Mouse (Mus musculus) hindbrain, embryonic 14.5 days (tissue): ENCODE data around the gene Palmd. TPM values are rescaled to one million over a fixed set of nuclear protein-coding genes. Genes with fewer than 3 reads are reported as not detected.

Experiments
- ATAC-seq: fragments of 200-750 bp; cut with Nextera tagmentation; 2 replicates; pipeline ENCODE4 v1.8.0; 2017; ENCODE audit warnings: moderate number of reproducible peaks, mild to moderate bottlenecking, moderate TSS enrichment, moderate library complexity; ENCODE audit not compliant: low FRiP score
- DNase-seq: peaks from one replicate; pipeline ENCODE4 v3.0.0-alpha.2; 2015; ENCODE audit warnings: low spot score
- H3K27ac ChIP-seq: fragments of 300-500 bp; sonication (generic); 2 replicates; pipeline ENCODE4 v1.5.1; 2014; ENCODE audit warnings: mild to moderate bottlenecking, moderate library complexity
- H3K27me3 ChIP-seq: fragments of 300-500 bp; sonication (generic); 2 replicates; pipeline ENCODE4 v1.6.1; 2014; ENCODE audit warnings: mild to moderate bottlenecking, low read length, mixed read lengths; ENCODE audit not compliant: control insufficient read depth, insufficient read depth
- H3K36me3 ChIP-seq: fragments of 300-500 bp; sonication (generic); replicated peaks from 2 replicates; pipeline ENCODE4 v1.6.1; 2014; ENCODE audit not compliant: control insufficient read depth, insufficient read depth
- H3K4me1 ChIP-seq: fragments of 300-500 bp; sonication (generic); replicated peaks from 2 replicates; pipeline ENCODE4 v1.6.1; 2014; ENCODE audit warnings: antibody characterized with exemption, low read length, mixed read lengths; ENCODE audit not compliant: control insufficient read depth, insufficient read depth
- H3K4me2 ChIP-seq: fragments of 300-500 bp; sonication (generic); replicated peaks from 2 replicates; pipeline ENCODE4 v1.6.1; 2014; ENCODE audit warnings: mild to moderate bottlenecking, moderate library complexity
- H3K4me3 ChIP-seq: fragments of 300-500 bp; sonication (generic); replicated peaks from 2 replicates; pipeline ENCODE4 v1.5.1; 2014; ENCODE audit warnings: mild to moderate bottlenecking, low read length
- H3K9ac ChIP-seq: fragments of 300-500 bp; sonication (generic); 2 replicates; pipeline ENCODE4 v1.6.1; 2014
- H3K9me3 ChIP-seq: fragments of 300-500 bp; sonication (generic); 2 replicates; pipeline ENCODE4 v1.6.1; 2016; ENCODE audit warnings: low read length; ENCODE audit not compliant: control insufficient read depth
- WGBS: fragments of 180-500 bp; shearing (Covaris S2); extraction: QIAGEN DNeasy Blood & Tissue Kit; methylation state at CpG from one replicate; pipeline ENCODE4 v1.1.7; 2014; 5-methylcytosine and 5-hydroxymethylcytosine counted together
- polyA plus RNA-seq: library from polyadenylated mRNA; unstranded; fragments of >200 nt; fragmentation: Nextera tagmentation; extraction: Ambion mirVana; gene quantifications from 2 replicates; pipeline ENCODE4 v1.2.1, GENCODE M21; 2014

Palmd gene
- polyA plus RNA-seq, 1 experiment from 2014 or later = 9.5 TPM

- 87% methylated on average over 12 of the region's 12 CpGs for WGBS
- Histone ChIP-seq H3K9ac (no peak overlapping the region), H3K27ac (no peak overlapping the region), H3K27me3 (no peaks in the 10 kb centered on the region), H3K9me3 (no peaks in the 10 kb centered on the region), H3K4me1 (no peaks in the 10 kb centered on the region), H3K36me3 (no peaks in the 10 kb centered on the region), H3K4me3 (no peak overlapping the region), H3K4me2 (no peak overlapping the region)
- ATAC-seq (no peak), DNase-seq (no peak)
Measured at GRCm38 (mm10) chr3:116923042-116923441, 45.7 kb downstream of the Palmd start.

- 95% methylated on average over 3 of the region's 3 CpGs for WGBS
- no peak overlapping the region for H3K4me3 ChIP-seq
Measured at GRCm38 (mm10) chr3:116921535-116921934, 47.3 kb downstream of the Palmd start.

GRCm38 (mm10) chr3:116917016-116917415 lies 51.8 kb downstream of the Palmd start:
- Histone ChIP-seq H3K27ac (no peak overlapping the region), H3K27me3 (no peaks in the 10 kb centered on the region), H3K9ac (no peak overlapping the region), H3K36me3 (no peaks in the 10 kb centered on the region), H3K4me1 (no peaks in the 10 kb centered on the region), H3K4me3 (no peak overlapping the region), H3K9me3 (no peaks in the 10 kb centered on the region), H3K4me2 (no peak overlapping the region)
- ATAC-seq = no peak
- WGBS = 93% methylated on average over 4 of the region's 4 CpGs
- DNase-seq = no peak

More at GRCm38 (mm10) chr3:116921535-116921934, 47.3 kb downstream of the Palmd start:
- DNase-seq = no peak
- Histone ChIP-seq H3K27ac (no peak overlapping the region), H3K4me2 (no peak overlapping the region), H3K4me1 (no peaks in the 10 kb centered on the region), H3K9me3 (no peaks in the 10 kb centered on the region), H3K27me3 (no peaks in the 10 kb centered on the region), H3K36me3 (no peaks in the 10 kb centered on the region), H3K9ac (no peak overlapping the region)
- ATAC-seq = no peak

- Histone ChIP-seq H3K27ac (no peak overlapping the region), H3K9ac (no peak overlapping the region), H3K4me1 (no peaks in the 10 kb centered on the region), H3K36me3 (no peaks in the 10 kb centered on the region), H3K27me3 (no peaks in the 10 kb centered on the region), H3K4me2 (no peak overlapping the region), H3K9me3 (no peaks in the 10 kb centered on the region), H3K4me3 (no peak overlapping the region)
- ATAC-seq (no peak), DNase-seq (no peak)
- WGBS = 85% methylated on average over 3 of the region's 3 CpGs
Measured at GRCm38 (mm10) chr3:116914931-116915330, 53.9 kb downstream of the Palmd start.

GRCm38 (mm10) chr3:116914374-116914773 lies 54.4 kb downstream of the Palmd start:
- Histone ChIP-seq H3K4me3 (no peak overlapping the region), H3K27ac (no peak overlapping the region), H3K36me3 (no peaks in the 10 kb centered on the region), H3K4me1 (no peaks in the 10 kb centered on the region), H3K27me3 (no peaks in the 10 kb centered on the region), H3K4me2 (no peak overlapping the region), H3K9ac (no peak overlapping the region), H3K9me3 (no peaks in the 10 kb centered on the region)
- DNase-seq (no peak), ATAC-seq (no peak)
- 92% methylated on average over 6 of the region's 6 CpGs for WGBS

DNA sequence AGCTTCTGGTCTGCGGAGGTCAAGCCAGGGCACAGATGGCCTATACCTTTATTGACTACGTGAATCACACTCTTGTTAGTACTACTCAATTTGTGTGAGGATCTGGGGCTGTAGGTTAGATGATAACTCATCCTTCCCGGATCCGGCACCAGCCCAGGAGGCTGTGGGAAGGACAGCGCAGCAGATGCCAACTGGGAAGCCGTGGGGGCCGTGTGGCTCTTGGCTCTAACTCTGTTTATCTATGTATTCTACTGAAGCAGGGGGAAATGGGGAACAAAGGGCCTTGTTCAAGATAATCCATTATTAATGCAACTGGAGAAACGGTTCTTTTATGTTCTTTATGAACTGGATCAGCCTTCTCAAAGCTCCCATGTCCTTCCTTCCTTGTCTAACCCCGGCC lies 62.2 kb downstream of the Palmd start:
- ATAC-seq (no peak), DNase-seq (no peak)
- no peaks in the 10 kb centered on the region for H3K4me1 ChIP-seq
- no peaks in the 10 kb centered on the region for H3K27me3 ChIP-seq
- H3K36me3 ChIP-seq = no peaks in the 10 kb centered on the region
- H3K27ac ChIP-seq = no peak overlapping the region
- 62% methylated on average over 9 of the region's 9 CpGs for WGBS
- H3K9ac ChIP-seq = no peak overlapping the region
- H3K4me2 ChIP-seq = no peak overlapping the region
- H3K9me3 ChIP-seq = no peaks in the 10 kb centered on the region
- no peak overlapping the region for H3K4me3 ChIP-seq

DNA sequence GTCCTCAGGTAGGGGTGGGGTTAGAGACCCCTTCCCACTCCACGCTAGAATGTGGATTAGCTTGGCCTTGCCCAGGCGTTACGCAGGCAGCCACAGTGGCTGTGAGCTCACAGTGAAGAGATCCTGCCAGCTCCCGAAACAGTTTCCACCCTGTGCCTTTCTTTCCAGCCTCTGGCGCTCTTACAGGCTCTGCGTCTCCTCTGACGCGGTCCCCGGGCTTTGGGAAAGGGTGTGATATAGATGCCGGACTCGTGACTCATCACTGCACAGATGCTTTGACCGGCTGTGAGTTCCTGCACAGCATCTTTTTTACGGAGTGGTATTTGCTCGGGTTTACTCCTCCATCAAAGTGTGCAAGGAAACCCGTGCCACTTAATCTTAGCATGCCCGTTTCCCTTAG lies 62.9 kb downstream of the Palmd start:
- Histone ChIP-seq H3K36me3 (no peaks in the 10 kb centered on the region), H3K27ac (no peak overlapping the region), H3K9ac (no peak overlapping the region), H3K27me3 (no peaks in the 10 kb centered on the region), H3K9me3 (no peaks in the 10 kb centered on the region), H3K4me1 (no peaks in the 10 kb centered on the region), H3K4me2 (no peak overlapping the region), H3K4me3 (no peak overlapping the region)
- ATAC-seq (0 out of 2 replicates have a peak, but pooled peaks have one; percentile 31), DNase-seq (no peak)
- 87% methylated on average over 16 of the region's 16 CpGs for WGBS

DNA sequence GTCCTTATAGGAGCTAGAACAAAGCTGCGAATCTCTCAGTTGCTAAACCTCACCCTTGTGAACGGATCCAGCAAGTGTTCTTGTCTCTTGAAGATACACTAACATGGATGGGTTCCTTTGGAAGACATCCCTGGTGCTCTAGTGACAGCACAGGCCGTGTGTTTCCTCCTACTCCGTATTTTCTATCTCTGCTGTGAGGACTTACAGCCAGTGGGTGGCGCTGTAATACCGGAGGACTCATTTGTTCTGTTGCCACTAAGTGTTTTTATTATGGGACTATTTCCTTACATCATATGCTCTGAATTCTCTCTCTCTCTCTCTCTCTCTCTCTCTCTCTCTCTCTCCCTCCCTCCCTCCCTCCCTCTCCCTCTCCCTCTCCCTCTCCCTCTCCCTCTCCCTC lies 64.6 kb downstream of the Palmd start:
- Histone ChIP-seq H3K36me3 (no peaks in the 10 kb centered on the region), H3K9ac (no peak overlapping the region; the same call in 1 of the 2 replicates), H3K4me3 (no peak overlapping the region), H3K27me3 (no peaks in the 10 kb centered on the region), H3K4me1 (no peaks in the 10 kb centered on the region), H3K9me3 (no peaks in the 10 kb centered on the region), H3K4me2 (no peak overlapping the region), H3K27ac (no peak overlapping the region)
- peak; percentile 72 for ATAC-seq
- peak; percentile 86 for DNase-seq
- WGBS = 24% methylated on average over 6 of the region's 6 CpGs

- no peaks in the 10 kb centered on the region for H3K9me3 ChIP-seq
- no peak overlapping the region for H3K27ac ChIP-seq
- H3K4me2 ChIP-seq = no peak overlapping the region
- no peak for DNase-seq
- no peaks in the 10 kb centered on the region for H3K4me1 ChIP-seq
- 83% methylated on average over 9 of the region's 9 CpGs for WGBS
- H3K36me3 ChIP-seq = no peaks in the 10 kb centered on the region
- H3K4me3 ChIP-seq = no peak overlapping the region
- no peak overlapping the region for H3K9ac ChIP-seq
- ATAC-seq = no peak
- H3K27me3 ChIP-seq = no peaks in the 10 kb centered on the region
Measured at GRCm38 (mm10) chr3:116892872-116893271, 75.9 kb downstream of the Palmd start.

DNA sequence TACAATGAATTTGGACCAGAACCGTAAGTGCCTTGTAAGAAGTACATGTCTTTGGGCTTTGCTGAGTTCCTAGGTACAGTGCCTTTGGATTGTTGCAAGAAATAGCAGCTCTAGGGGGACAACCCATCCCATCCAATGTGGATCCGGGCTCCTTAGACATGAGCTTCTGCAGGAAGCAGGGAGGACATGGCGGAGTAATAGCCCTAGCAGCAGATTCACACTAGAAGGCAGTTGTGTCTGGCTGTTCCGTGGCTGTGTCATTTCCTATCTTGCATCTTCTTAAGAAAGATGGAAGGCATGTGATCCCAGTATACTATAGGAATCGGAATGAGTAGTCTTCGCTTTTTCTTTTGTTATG lies 76.6 kb downstream of the Palmd start:
- DNase-seq (no peak), ATAC-seq (no peak)
- Histone ChIP-seq H3K4me1 (no peaks in the 10 kb centered on the region), H3K4me3 (no peak overlapping the region), H3K27ac (no peak overlapping the region), H3K4me2 (no peak overlapping the region; the same call in 1 of the 2 replicates), H3K27me3 (no peaks in the 10 kb centered on the region), H3K9me3 (no peaks in the 10 kb centered on the region), H3K9ac (no peak overlapping the region), H3K36me3 (no peaks in the 10 kb centered on the region)
- 85% methylated on average over 6 of the region's 6 CpGs for WGBS
